Mouse (Mus musculus) limb, embryonic 11.5 days (tissue): ENCODE data around the gene Ddx39b. TPM values are rescaled to one million over a fixed set of nuclear protein-coding genes. Genes with fewer than 3 reads are reported as not detected.

ENCODE experiments used
- ATAC-seq: fragments of 200-750 bp; cut with Nextera tagmentation; 2 replicates; pipeline ENCODE4 v1.8.0; 2017; ENCODE audit warnings: low read depth; ENCODE audit not compliant: insufficient number of reproducible peaks, low FRiP score, low TSS enrichment
- DNase-seq: peaks from one replicate; pipeline ENCODE4 v3.0.0-alpha.2; 2015; ENCODE audit warnings: low spot score
- H3K27ac ChIP-seq: fragments of 300-500 bp; sonication (generic); replicated peaks from 2 replicates; pipeline ENCODE4 v1.5.1; 2014; ENCODE audit warnings: low read depth, mild to moderate bottlenecking, low read length
- H3K27me3 ChIP-seq: fragments of 300-500 bp; sonication (generic); 2 replicates; pipeline ENCODE4 v1.6.1; 2014; ENCODE audit warnings: mild to moderate bottlenecking, low read length, mixed read lengths; ENCODE audit not compliant: control insufficient read depth, insufficient read depth
- H3K36me3 ChIP-seq: fragments of 300-500 bp; sonication (generic); 2 replicates; pipeline ENCODE4 v1.6.1; 2014; ENCODE audit warnings: mild to moderate bottlenecking, low read length, moderate library complexity, mixed read lengths; ENCODE audit not compliant: control insufficient read depth, insufficient read depth
- H3K4me1 ChIP-seq: fragments of 300-500 bp; sonication (generic); 2 replicates; pipeline ENCODE4 v1.6.1; 2014; ENCODE audit warnings: low read length, mixed read lengths; ENCODE audit not compliant: control insufficient read depth, insufficient read depth
- H3K4me2 ChIP-seq: fragments of 300-500 bp; sonication (generic); 2 replicates; pipeline ENCODE4 v1.6.1; 2014; ENCODE audit warnings: low read depth, mild to moderate bottlenecking, moderate library complexity; ENCODE audit not compliant: severe bottlenecking
- H3K4me3 ChIP-seq: fragments of 300-500 bp; sonication (generic); 2 replicates; pipeline ENCODE4 v1.5.1; 2014; ENCODE audit warnings: low read depth, low read length
- H3K9ac ChIP-seq: fragments of 300-500 bp; sonication (generic); 2 replicates; pipeline ENCODE4 v1.6.1; 2014; ENCODE audit warnings: mild to moderate bottlenecking, low read length
- H3K9me3 ChIP-seq: fragments of 300-500 bp; sonication (generic); 2 replicates; pipeline ENCODE4 v1.6.1; 2016; ENCODE audit warnings: low read length; ENCODE audit not compliant: control insufficient read depth
- WGBS: fragments of 180-500 bp; shearing (Covaris S2); extraction: QIAGEN DNeasy Blood & Tissue Kit; methylation state at CpG from one replicate; pipeline ENCODE4 v1.1.7; 2014; 5-methylcytosine and 5-hydroxymethylcytosine counted together
- polyA plus RNA-seq: library from polyadenylated mRNA; unstranded; fragments of >200 nt; fragmentation: Nextera tagmentation; extraction: Ambion mirVana; gene quantifications from 2 replicates; pipeline ENCODE4 v1.2.1, GENCODE M21; 2014

Ddx39b gene
- polyA plus RNA-seq, 1 experiment from 2014 or later, result 739 TPM

DNA sequence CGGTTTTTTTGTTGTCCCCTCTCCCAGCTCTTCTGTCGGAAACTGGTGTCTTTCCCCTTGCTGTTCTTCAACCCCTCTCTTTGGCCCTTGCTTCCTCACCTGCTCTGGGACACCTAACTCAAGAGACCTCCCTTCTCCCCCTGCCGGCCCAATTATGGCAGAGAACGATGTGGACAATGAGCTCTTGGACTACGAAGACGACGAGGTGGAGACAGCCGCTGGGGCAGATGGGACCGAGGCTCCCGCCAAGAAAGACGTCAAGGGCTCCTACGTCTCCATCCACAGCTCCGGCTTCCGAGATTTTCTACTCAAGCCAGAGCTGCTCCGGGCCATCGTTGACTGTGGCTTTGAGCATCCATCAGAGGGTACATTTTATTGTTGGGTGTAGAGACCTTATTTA is 1.5 kb downstream of the Ddx39b start:
- 8% methylated on average over 16 of the region's 16 CpGs for WGBS
- Histone ChIP-seq H3K9me3 (no peaks in the 10 kb centered on the region), H3K36me3 (peaks cover 41% of the 10 kb centered on the region), H3K9ac (peak overlapping the region; percentile 100), H3K4me3 (peak overlapping the region; percentile 98), H3K4me2 (peak overlapping the region; percentile 94), H3K4me1 (peaks cover 22% of the 10 kb centered on the region), H3K27ac (peak overlapping the region; percentile 98; the same call in 1 of the 2 replicates), H3K27me3 (no peaks in the 10 kb centered on the region)
- ATAC-seq (no peak), DNase-seq (peak; percentile 53)

DNA sequence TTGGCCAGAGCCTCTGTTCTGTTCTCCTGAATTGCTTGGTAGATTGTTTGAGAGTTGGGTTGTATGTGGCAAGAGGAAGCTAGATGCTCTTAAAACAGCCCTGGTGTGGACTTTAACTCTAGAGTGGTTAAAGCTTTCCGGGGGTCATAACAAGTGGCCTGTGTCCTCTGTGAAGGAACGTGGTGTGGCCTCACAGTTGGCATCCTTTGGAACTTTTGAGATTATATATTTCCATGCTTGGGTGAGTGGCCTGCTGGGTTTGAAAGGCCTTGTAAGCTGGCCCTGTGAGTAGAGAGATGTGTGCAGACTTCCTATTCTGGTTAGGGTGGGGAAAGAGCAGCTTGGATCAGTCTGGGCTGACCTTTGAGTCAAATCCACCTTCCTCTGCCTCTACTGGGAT is 3.5 kb downstream of the Ddx39b start:
- peak overlapping the region; percentile 94; the same call in 1 of the 2 replicates for H3K4me2 ChIP-seq
- no peaks in the 10 kb centered on the region for H3K9me3 ChIP-seq
- peaks cover 22% of the 10 kb centered on the region for H3K4me1 ChIP-seq
- no peak for ATAC-seq
- WGBS, result 86% methylated on average over 2 of the region's 2 CpGs
- H3K4me3 ChIP-seq, result peak overlapping the region; percentile 98; the same call in 1 of the 2 replicates
- DNase-seq, result no peak
- H3K27me3 ChIP-seq, result no peaks in the 10 kb centered on the region
- H3K36me3 ChIP-seq, result peaks cover 57% of the 10 kb centered on the region
- H3K27ac ChIP-seq, result no peak overlapping the region
- peak overlapping the region; percentile 3; the same call in 1 of the 2 replicates for H3K9ac ChIP-seq

GRCm38 (mm10) chr17:35245731-35246623 is 4.4 kb downstream of the Ddx39b start:
- no peak overlapping the region for H3K9ac ChIP-seq
- H3K27ac ChIP-seq, result no peak overlapping the region
- H3K27me3 ChIP-seq, result no peaks in the 10 kb centered on the region
- no peaks in the 10 kb centered on the region for H3K9me3 ChIP-seq
- H3K4me3 ChIP-seq, result 0 out of 2 replicates have a peak overlapping the region, but pooled peaks have one; percentile 2
- no peak for DNase-seq
- peaks cover 17% of the 10 kb centered on the region for H3K4me1 ChIP-seq
- H3K36me3 ChIP-seq, result peaks cover 67% of the 10 kb centered on the region
- 87% methylated on average over 15 of the region's 15 CpGs for WGBS
- no peak for ATAC-seq
- no peak overlapping the region for H3K4me2 ChIP-seq

GRCm38 (mm10) chr17:35247144-35247543 is 5.6 kb downstream of the Ddx39b start:
- H3K9me3 ChIP-seq, result no peaks in the 10 kb centered on the region
- H3K9ac ChIP-seq, result no peak overlapping the region
- ATAC-seq, result no peak
- H3K36me3 ChIP-seq, result peaks cover 72% of the 10 kb centered on the region
- DNase-seq, result no peak
- H3K4me2 ChIP-seq, result no peak overlapping the region
- no peaks in the 10 kb centered on the region for H3K27me3 ChIP-seq
- H3K4me3 ChIP-seq, result no peak overlapping the region
- H3K27ac ChIP-seq, result no peak overlapping the region
- WGBS, result 83% methylated on average over 7 of the region's 7 CpGs
- peaks cover 17% of the 10 kb centered on the region for H3K4me1 ChIP-seq

DNA sequence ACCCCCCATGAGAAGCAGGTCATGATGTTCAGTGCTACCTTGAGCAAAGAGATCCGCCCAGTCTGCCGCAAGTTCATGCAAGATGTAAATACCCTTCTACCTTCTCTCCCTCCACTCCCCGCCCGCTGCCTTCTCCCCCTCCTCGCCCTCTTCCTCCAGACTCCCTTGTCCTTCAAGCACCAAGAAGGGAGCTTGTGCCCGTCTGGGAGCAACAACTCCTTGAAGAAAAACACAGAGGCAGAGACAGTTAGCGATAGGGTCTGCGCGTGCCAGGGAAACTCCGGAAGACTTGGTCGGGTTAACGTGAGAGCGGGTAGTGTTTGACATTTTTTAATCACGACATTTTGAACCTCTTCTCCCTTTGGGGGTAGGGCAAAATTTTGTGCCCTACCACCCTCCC is 7.4 kb downstream of the Ddx39b start:
- DNase-seq, result no peak
- Histone ChIP-seq H3K9ac (no peak overlapping the region), H3K4me3 (no peak overlapping the region), H3K9me3 (no peaks in the 10 kb centered on the region), H3K4me1 (peaks cover 11% of the 10 kb centered on the region), H3K27ac (no peak overlapping the region), H3K27me3 (no peaks in the 10 kb centered on the region), H3K4me2 (no peak overlapping the region), H3K36me3 (peaks cover 74% of the 10 kb centered on the region)
- no peak for ATAC-seq
- WGBS, result 92% methylated on average over 14 of the region's 14 CpGs

DNA sequence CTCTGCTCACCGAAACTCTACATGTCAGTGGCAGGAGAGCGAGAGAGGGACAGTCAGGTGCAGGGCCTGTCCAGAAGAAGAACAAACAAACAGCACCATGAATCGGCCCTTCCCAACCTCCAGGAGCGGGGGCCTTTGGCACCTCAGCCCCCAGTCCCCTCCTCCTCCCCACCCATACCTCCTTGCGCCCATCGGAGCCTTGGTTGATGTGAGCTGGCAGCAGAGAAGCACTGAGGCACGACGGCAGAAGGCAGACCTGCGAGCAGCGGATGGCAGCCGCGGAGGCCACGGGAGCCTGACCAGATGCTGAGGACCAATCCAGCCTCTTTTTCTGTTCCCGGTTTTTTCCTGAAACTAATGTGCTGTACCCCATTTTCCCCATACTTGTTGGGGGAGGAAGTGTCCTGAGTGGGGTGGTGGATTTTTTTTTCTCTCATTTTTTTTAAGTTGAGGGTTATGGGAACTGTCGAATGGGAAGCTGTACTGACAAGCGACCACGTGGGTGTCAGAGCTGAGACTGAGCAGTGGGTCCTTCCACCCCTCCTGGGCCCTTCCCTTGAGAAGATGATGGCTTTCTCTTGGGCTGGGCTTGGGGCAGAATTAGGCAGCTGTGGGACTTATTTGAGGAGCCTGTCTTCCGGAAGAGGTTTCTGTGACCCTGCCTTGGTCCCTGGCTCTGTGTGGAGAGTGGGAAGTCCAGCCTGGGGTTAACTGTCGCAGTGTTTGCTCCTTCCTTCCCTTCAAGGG is 8.1 kb downstream of the Ddx39b start:
- no peak overlapping the region for H3K9ac ChIP-seq
- H3K4me2 ChIP-seq, result no peak overlapping the region
- ATAC-seq (no peak), DNase-seq (no peak)
- H3K27me3 ChIP-seq, result no peaks in the 10 kb centered on the region
- H3K4me1 ChIP-seq, result peaks cover 4% of the 10 kb centered on the region
- H3K36me3 ChIP-seq, result peaks cover 73% of the 10 kb centered on the region
- H3K27ac ChIP-seq, result no peak overlapping the region
- no peak overlapping the region for H3K4me3 ChIP-seq
- WGBS, result 93% methylated on average over 19 of the region's 19 CpGs
- H3K9me3 ChIP-seq, result no peaks in the 10 kb centered on the region

DNA sequence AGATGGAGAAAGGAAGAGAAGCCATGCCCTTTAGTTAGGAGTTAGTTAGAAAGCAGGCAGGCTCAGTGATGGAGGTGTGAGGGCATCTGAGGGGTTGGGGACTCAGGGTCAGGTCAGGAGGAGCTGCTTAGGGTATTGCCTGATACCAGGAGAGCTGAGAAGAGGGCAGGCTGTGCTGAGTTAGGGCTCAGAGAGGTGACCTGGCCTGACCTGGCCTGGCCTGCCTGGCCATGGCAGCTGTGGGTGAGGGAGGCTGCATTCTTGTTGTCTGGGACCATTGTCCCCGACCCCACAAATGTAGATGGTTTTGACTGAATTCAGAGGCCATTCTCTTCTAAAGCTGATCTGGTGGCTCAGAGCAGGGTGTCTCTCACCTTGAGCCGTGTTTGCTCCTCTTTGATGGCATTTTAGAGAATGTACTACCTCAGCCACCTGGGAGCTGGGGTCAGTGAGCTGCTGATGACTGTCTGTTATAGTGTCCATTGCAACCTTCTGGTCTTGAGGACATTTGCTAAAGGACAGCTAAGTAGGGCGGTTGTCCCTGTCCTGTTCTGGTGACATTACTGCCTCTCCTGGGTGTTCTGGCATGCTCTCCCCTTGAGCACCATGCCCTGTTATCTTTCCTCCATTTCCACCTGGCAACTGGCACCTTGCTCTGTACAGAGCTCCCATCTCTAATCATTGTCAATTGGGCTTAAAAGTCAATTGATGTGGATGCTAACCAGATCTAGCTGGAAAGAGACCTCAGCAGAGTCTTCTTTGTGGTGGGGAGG is 9.0 kb downstream of the Ddx39b start:
- Histone ChIP-seq H3K27ac (no peak overlapping the region), H3K9me3 (no peaks in the 10 kb centered on the region), H3K27me3 (no peaks in the 10 kb centered on the region), H3K4me1 (no peaks in the 10 kb centered on the region), H3K36me3 (peaks cover 66% of the 10 kb centered on the region), H3K4me3 (no peak overlapping the region), H3K9ac (no peak overlapping the region), H3K4me2 (no peak overlapping the region)
- no peak for ATAC-seq
- 86% methylated on average over 3 of the region's 3 CpGs for WGBS
- DNase-seq, result no peak

- Histone ChIP-seq H3K4me1 (no peaks in the 10 kb centered on the region), H3K36me3 (peaks cover 60% of the 10 kb centered on the region), H3K9ac (no peak overlapping the region), H3K4me2 (no peak overlapping the region), H3K4me3 (no peak overlapping the region), H3K27me3 (no peaks in the 10 kb centered on the region), H3K9me3 (no peaks in the 10 kb centered on the region), H3K27ac (no peak overlapping the region)
- ATAC-seq (no peak), DNase-seq (no peak)
- WGBS, result 87% methylated on average over 15 of the region's 15 CpGs
Observed at GRCm38 (mm10) chr17:35251162-35251719, 9.7 kb downstream of the Ddx39b start.
